Mouse (Mus musculus) CD4-positive, CD25-positive, alpha-beta regulatory T cell, adult 4 months (primary cell): ENCODE data around the gene Tmem131l. TPM values are rescaled to one million over a fixed set of nuclear protein-coding genes. Genes with fewer than 3 reads are reported as not detected.

ENCODE experiments used
- ATAC-seq: one replicate; pipeline ENCODE4 v1.8.0; 2017
- polyA plus RNA-seq, 2 experiments: library from polyadenylated mRNA; unstranded; fragments of 100-300 nt; shearing (Covaris generic); gene quantifications; one replicate each; pipeline ENCODE4 v1.2.1; 2017

The Tmem131l gene
- polyA plus RNA-seq, 2 experiments from 2014 or later, result 41.2 to 45.2 TPM

DNA sequence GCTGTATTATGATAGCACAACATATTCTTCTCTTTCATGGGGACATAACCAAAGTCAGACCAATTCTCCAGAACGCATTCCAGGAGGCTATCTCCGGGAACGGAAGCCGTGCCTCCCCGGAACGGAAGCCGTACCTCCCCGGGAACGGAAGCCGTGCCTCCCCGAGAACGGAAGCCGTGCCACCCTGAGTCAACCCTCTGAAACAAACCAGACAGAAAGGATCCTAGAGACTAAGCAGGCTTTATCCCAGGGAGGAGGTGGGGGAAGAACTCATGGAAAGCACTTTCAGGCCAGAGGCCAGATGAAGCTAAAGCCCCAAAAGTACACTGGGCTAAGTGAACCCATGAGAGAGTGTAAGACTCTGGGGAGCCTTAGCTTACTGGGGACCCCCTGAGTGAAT, 182.4 kb downstream of the Tmem131l start:
- no peak for ATAC-seq

DNA sequence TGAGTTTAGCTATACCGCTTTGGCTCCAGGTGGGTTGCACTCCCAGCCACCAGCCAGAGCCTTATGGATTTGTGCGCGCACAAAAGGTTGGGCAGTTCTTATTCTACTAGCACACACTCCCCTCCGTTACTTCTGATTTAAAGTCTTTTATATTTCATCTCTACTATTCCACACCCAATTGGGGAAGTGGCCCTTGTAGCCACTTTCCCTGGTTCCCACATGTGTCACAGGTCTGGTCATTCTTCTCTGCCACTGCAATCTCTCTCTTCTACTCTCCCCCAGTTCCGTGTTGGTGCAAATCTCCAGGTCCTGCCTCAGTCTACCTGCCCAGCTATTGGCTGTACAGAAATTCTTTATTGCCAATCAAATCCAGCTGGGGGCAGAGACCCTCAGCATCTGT, 184.3 kb downstream of the Tmem131l start:
- no peak for ATAC-seq

DNA sequence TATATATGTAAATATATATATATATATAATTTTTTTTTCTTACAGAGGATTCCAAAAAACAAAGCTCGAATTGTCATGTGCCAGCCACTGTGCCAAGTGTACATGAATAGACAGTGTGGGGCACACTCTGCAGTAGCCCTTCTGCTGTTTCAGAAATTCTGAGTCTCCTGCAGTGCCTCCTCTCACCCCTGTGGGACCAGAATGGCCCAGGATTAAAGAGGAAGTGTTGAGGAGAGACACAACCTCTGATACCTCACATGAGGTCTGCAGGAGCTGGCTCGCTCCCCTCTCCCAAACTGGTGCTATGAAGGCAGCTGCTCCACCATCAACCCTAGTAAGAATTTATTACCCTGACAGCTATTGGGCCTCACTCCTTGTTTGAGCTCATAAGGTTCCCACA, 190.6 kb downstream of the Tmem131l start:
- no peak for ATAC-seq

Other genes starting within 250 kb of the Tmem131l start
- gene Tlr2, start 198.4 kb downstream of the Tmem131l start, polyA plus RNA-seq, result 1 to 10 TPM; 1.2 to 1.6 TPM
- gene Mnd1, start 115.6 kb upstream of the Tmem131l start, polyA plus RNA-seq, result 1 to 10 TPM in 1 of 2 experiments, not detected in 1; 2.9 TPM
- 1 to 10 TPM in 1 of 2 experiments, under 1 TPM in 1; 0.35 to 1.1 TPM for gene Gm6525, start 133.9 kb upstream of the Tmem131l start, polyA plus RNA-seq